Mouse (Mus musculus): ENCODE data around the gene Ube2j2. TPM values are rescaled to one million over a fixed set of nuclear protein-coding genes. Genes with fewer than 3 reads are reported as not detected.

Ube2j2 gene
- polyA plus RNA-seq, 1 experiment from 2014 or later: 68.1 TPM

GRCm38 (mm10) chr4:155963106-155963505 is 19.5 kb downstream of the Ube2j2 start:
- ATAC-seq (ENCODE audit: low read depth) (no peak), DNase-seq (no peak)
- Histone ChIP-seq H3K4me2 (peak overlapping the region; percentile 89), H3K36me3 (peaks cover 39% of the 10 kb centered on the region), H3K4me3 (replicated peaks) (peak overlapping the region; percentile 70), H3K27me3 (no peaks in the 10 kb centered on the region), H3K4me1 (replicated peaks) (peaks cover 60% of the 10 kb centered on the region), H3K9ac (peak overlapping the region; percentile 84), H3K9me3 (replicated peaks) (no peaks in the 10 kb centered on the region), H3K27ac (peak overlapping the region; percentile 85)
- WGBS (ENCODE audit: insufficient replicate concordance): 46% methylated on average over 7 of the region's 7 CpGs

GRCm38 (mm10) chr4:155964396-155964795 is 20.8 kb downstream of the Ube2j2 start:
- H3K27ac ChIP-seq: peak overlapping the region; percentile 85
- DNase-seq (no peak), ATAC-seq (ENCODE audit: low read depth) (no peak)
- H3K4me1 ChIP-seq (replicated peaks): peaks cover 72% of the 10 kb centered on the region
- 83% methylated on average over 11 of the region's 11 CpGs for WGBS (ENCODE audit: insufficient replicate concordance)
- H3K4me3 ChIP-seq (replicated peaks): peak overlapping the region; percentile 70; the same call in 1 of the 2 replicates
- peaks cover 31% of the 10 kb centered on the region for H3K36me3 ChIP-seq
- H3K9ac ChIP-seq: peak overlapping the region; percentile 84
- H3K27me3 ChIP-seq: no peaks in the 10 kb centered on the region
- H3K4me2 ChIP-seq: peak overlapping the region; percentile 89
- no peaks in the 10 kb centered on the region for H3K9me3 ChIP-seq (replicated peaks)

GRCm38 (mm10) chr4:155969043-155969653 is 25.5 kb downstream of the Ube2j2 start:
- Histone ChIP-seq H3K9me3 (replicated peaks) (no peaks in the 10 kb centered on the region), H3K36me3 (peaks cover 23% of the 10 kb centered on the region), H3K4me2 (peak overlapping the region; percentile 51), H3K27me3 (no peaks in the 10 kb centered on the region), H3K4me3 (replicated peaks) (peak overlapping the region; percentile 8; the same call in 1 of the 2 replicates), H3K4me1 (replicated peaks) (peaks cover 51% of the 10 kb centered on the region), H3K27ac (peak overlapping the region; percentile 75), H3K9ac (peak overlapping the region; percentile 12; the same call in 1 of the 2 replicates)
- ATAC-seq (ENCODE audit: low read depth): peak; percentile 89
- DNase-seq: peak; percentile 50
- WGBS (ENCODE audit: insufficient replicate concordance): 40% methylated on average over 13 of the region's 13 CpGs

- H3K4me2 ChIP-seq: no peak overlapping the region
- H3K27me3 ChIP-seq: no peaks in the 10 kb centered on the region
- H3K9me3 ChIP-seq (replicated peaks): no peaks in the 10 kb centered on the region
- H3K4me1 ChIP-seq (replicated peaks): peaks cover 40% of the 10 kb centered on the region
- no peak overlapping the region for H3K9ac ChIP-seq
- 76% methylated on average over 5 of the region's 5 CpGs for WGBS (ENCODE audit: insufficient replicate concordance)
- DNase-seq (no peak), ATAC-seq (ENCODE audit: low read depth) (no peak)
- peaks cover 14% of the 10 kb centered on the region for H3K36me3 ChIP-seq
- H3K27ac ChIP-seq: no peak overlapping the region
- no peak overlapping the region for H3K4me3 ChIP-seq (replicated peaks)
Observed at GRCm38 (mm10) chr4:155970286-155970685, 26.7 kb downstream of the Ube2j2 start.

- no peak overlapping the region for H3K9ac ChIP-seq
- no peak overlapping the region for H3K27ac ChIP-seq
- ATAC-seq (ENCODE audit: low read depth) (no peak), DNase-seq (no peak)
- no peaks in the 10 kb centered on the region for H3K9me3 ChIP-seq (replicated peaks)
- WGBS (ENCODE audit: insufficient replicate concordance): 78% methylated on average over 6 of the region's 6 CpGs
- H3K4me1 ChIP-seq (replicated peaks): peaks cover 28% of the 10 kb centered on the region
- no peak overlapping the region for H3K4me3 ChIP-seq (replicated peaks)
- H3K36me3 ChIP-seq: no peaks in the 10 kb centered on the region
- H3K4me2 ChIP-seq: no peak overlapping the region
- H3K27me3 ChIP-seq: no peaks in the 10 kb centered on the region
Observed at GRCm38 (mm10) chr4:155972651-155973050, 29.0 kb downstream of the Ube2j2 start.

GRCm38 (mm10) chr4:155973239-155973638 is 29.6 kb downstream of the Ube2j2 start:
- Histone ChIP-seq H3K36me3 (no peaks in the 10 kb centered on the region), H3K4me3 (replicated peaks) (no peak overlapping the region), H3K9me3 (replicated peaks) (no peaks in the 10 kb centered on the region), H3K9ac (no peak overlapping the region), H3K4me1 (replicated peaks) (peaks cover 24% of the 10 kb centered on the region), H3K27ac (no peak overlapping the region), H3K4me2 (no peak overlapping the region), H3K27me3 (no peaks in the 10 kb centered on the region)
- ATAC-seq (ENCODE audit: low read depth): no peak
- WGBS (ENCODE audit: insufficient replicate concordance): 76% methylated on average over 2 of the region's 2 CpGs
- DNase-seq: no peak

- Histone ChIP-seq H3K27ac (no peak overlapping the region), H3K27me3 (peaks cover 7% of the 10 kb centered on the region), H3K4me3 (replicated peaks) (no peak overlapping the region), H3K36me3 (no peaks in the 10 kb centered on the region), H3K4me1 (replicated peaks) (peaks cover 16% of the 10 kb centered on the region), H3K4me2 (no peak overlapping the region), H3K9ac (no peak overlapping the region), H3K9me3 (replicated peaks) (no peaks in the 10 kb centered on the region)
- ATAC-seq (ENCODE audit: low read depth) (peak; percentile 20; the same call in 1 of the 2 replicates), DNase-seq (no peak)
- 43% methylated on average over 12 of the region's 12 CpGs for WGBS (ENCODE audit: insufficient replicate concordance)
Observed at GRCm38 (mm10) chr4:155981436-155982082, 37.9 kb downstream of the Ube2j2 start.

GRCm38 (mm10) chr4:155983788-155984187 is 40.2 kb downstream of the Ube2j2 start:
- ATAC-seq (ENCODE audit: low read depth): no peak
- Histone ChIP-seq H3K9me3 (replicated peaks) (no peaks in the 10 kb centered on the region), H3K4me3 (replicated peaks) (no peak overlapping the region), H3K4me1 (replicated peaks) (peaks cover 31% of the 10 kb centered on the region), H3K27ac (no peak overlapping the region), H3K4me2 (no peak overlapping the region), H3K9ac (no peak overlapping the region), H3K27me3 (peaks cover 7% of the 10 kb centered on the region), H3K36me3 (no peaks in the 10 kb centered on the region)
- WGBS (ENCODE audit: insufficient replicate concordance): 23% methylated on average over 2 of the region's 2 CpGs
- DNase-seq: no peak

GRCm38 (mm10) chr4:155991211-155991907 is 47.7 kb downstream of the Ube2j2 start:
- Histone ChIP-seq H3K4me2 (peak overlapping the region; percentile 100), H3K27ac (peak overlapping the region; percentile 89), H3K9ac (peak overlapping the region; percentile 84), H3K4me1 (replicated peaks) (peaks cover 73% of the 10 kb centered on the region), H3K27me3 (no peaks in the 10 kb centered on the region), H3K36me3 (peaks cover 12% of the 10 kb centered on the region), H3K4me3 (replicated peaks) (peak overlapping the region; percentile 85), H3K9me3 (replicated peaks) (no peaks in the 10 kb centered on the region)
- no peak for ATAC-seq (ENCODE audit: low read depth)
- WGBS (ENCODE audit: insufficient replicate concordance): 67% methylated on average over 22 of the region's 22 CpGs
- DNase-seq: peak; percentile 51

- Histone ChIP-seq H3K9ac (peak overlapping the region; percentile 84), H3K27me3 (no peaks in the 10 kb centered on the region), H3K27ac (peak overlapping the region; percentile 89), H3K9me3 (replicated peaks) (no peaks in the 10 kb centered on the region), H3K4me3 (replicated peaks) (peak overlapping the region; percentile 85), H3K4me1 (replicated peaks) (peaks cover 76% of the 10 kb centered on the region), H3K4me2 (peak overlapping the region; percentile 100), H3K36me3 (peaks cover 17% of the 10 kb centered on the region)
- 20% methylated on average over 37 of the region's 37 CpGs for WGBS (ENCODE audit: insufficient replicate concordance)
- ATAC-seq (ENCODE audit: low read depth): no peak
- DNase-seq: no peak
Observed at GRCm38 (mm10) chr4:155991908-155992230, 48.2 kb downstream of the Ube2j2 start.

GRCm38 (mm10) chr4:155992241-155992905 is 48.7 kb downstream of the Ube2j2 start, which contains the start of the genes B3galt6 and Sdf4:
Gene B3galt6, minus strand, starts transcription at chr4:155992649.
Gene Sdf4, plus strand, starts transcription at chr4:155992872.
- peak within 1 kb of the TSS; percentile 85 for H3K4me3 ChIP-seq (replicated peaks)
- H3K36me3 ChIP-seq: peaks cover 22% of the 10 kb centered on the region
- H3K27me3 ChIP-seq: no peaks in the 10 kb centered on the region
- no peaks in the 10 kb centered on the region for H3K9me3 ChIP-seq (replicated peaks)
- peak within 1 kb of the TSS; percentile 100 for H3K4me2 ChIP-seq
- H3K9ac ChIP-seq: peak within 1 kb of the TSS; percentile 92
- under 1% methylated on average over 99 of the region's 99 CpGs for WGBS (ENCODE audit: insufficient replicate concordance)
- H3K4me1 ChIP-seq (replicated peaks): peaks cover 75% of the 10 kb centered on the region
- peak; percentile 80 for DNase-seq
- peak within 1 kb of the TSS; percentile 96 for H3K27ac ChIP-seq
- ATAC-seq (ENCODE audit: low read depth): peak; percentile 79
